Mouse (Mus musculus) heart, embryonic 11.5 days (tissue): ENCODE data around the gene Phf5a. TPM values are rescaled to one million over a fixed set of nuclear protein-coding genes. Genes with fewer than 3 reads are reported as not detected.
"Not testable (repeated sequence)": the region's sequence is repeated elsewhere in the genome, so short reads cannot be mapped to it uniquely, and the experiment has no call there.

Experiments
- ATAC-seq: fragments of 200-750 bp; cut with Nextera tagmentation; replicated peaks from 2 replicates; pipeline ENCODE4 v1.8.0; 2017; ENCODE audit warnings: moderate library complexity; ENCODE audit not compliant: insufficient number of reproducible peaks, low FRiP score, low TSS enrichment
- H3K27ac ChIP-seq: fragments of 300-500 bp; sonication (generic); 2 replicates; pipeline ENCODE4 v1.5.1; 2014; ENCODE audit warnings: mild to moderate bottlenecking, low read depth, low read length
- H3K27me3 ChIP-seq: fragments of 300-500 bp; sonication (generic); 2 replicates; pipeline ENCODE4 v1.6.1; 2014; ENCODE audit warnings: mild to moderate bottlenecking, low read length, mixed read lengths; ENCODE audit not compliant: control insufficient read depth, insufficient read depth
- H3K36me3 ChIP-seq: fragments of 300-500 bp; sonication (generic); 2 replicates; pipeline ENCODE4 v1.6.1; 2014; ENCODE audit warnings: mild to moderate bottlenecking, low read length, moderate library complexity, mixed read lengths; ENCODE audit not compliant: control insufficient read depth, insufficient read depth
- H3K4me1 ChIP-seq: fragments of 300-500 bp; sonication (generic); 2 replicates; pipeline ENCODE4 v1.6.1; 2014; ENCODE audit warnings: low read length; ENCODE audit not compliant: control insufficient read depth, insufficient read depth
- H3K4me2 ChIP-seq: fragments of 300-500 bp; sonication (generic); 2 replicates; pipeline ENCODE4 v1.6.1; 2014; ENCODE audit warnings: mild to moderate bottlenecking, moderate library complexity
- H3K4me3 ChIP-seq: fragments of 300-500 bp; sonication (generic); 2 replicates; pipeline ENCODE4 v1.5.1; 2014; ENCODE audit warnings: low read depth, low read length
- H3K9ac ChIP-seq: fragments of 300-500 bp; sonication (generic); 2 replicates; pipeline ENCODE4 v1.6.1; 2014; ENCODE audit warnings: mild to moderate bottlenecking, low read depth, low read length, moderate library complexity
- H3K9me3 ChIP-seq: fragments of 300-500 bp; sonication (generic); replicated peaks from 2 replicates; pipeline ENCODE4 v1.6.1; 2016; ENCODE audit warnings: low read length; ENCODE audit not compliant: control insufficient read depth
- WGBS: fragments of 180-500 bp; shearing (Covaris S2); extraction: QIAGEN DNeasy Blood & Tissue Kit; methylation state at CpG from one replicate; pipeline ENCODE4 v1.1.7; 2014; ENCODE audit not compliant: insufficient replicate concordance; 5-methylcytosine and 5-hydroxymethylcytosine counted together
- polyA plus RNA-seq: library from polyadenylated mRNA; unstranded; fragments of >200 nt; fragmentation: Nextera tagmentation; extraction: Ambion mirVana; gene quantifications from 2 replicates; pipeline ENCODE4 v1.2.1, GENCODE M21; 2014

Phf5a gene
- polyA plus RNA-seq, 1 experiment from 2014 or later: 131 TPM

GRCm38 (mm10) chr15:81912498-81912897 is 40.8 kb upstream of the Phf5a start:
- no peak overlapping the region for H3K4me3 ChIP-seq
- no peak overlapping the region for H3K9ac ChIP-seq
- H3K4me1 ChIP-seq: no peaks in the 10 kb centered on the region
- no peak for ATAC-seq
- H3K36me3 ChIP-seq: peaks cover 46% of the 10 kb centered on the region
- WGBS: 80% methylated on average over 2 of the region's 2 CpGs
- no peaks in the 10 kb centered on the region for H3K9me3 ChIP-seq
- no peak overlapping the region for H3K27ac ChIP-seq
- H3K27me3 ChIP-seq: no peaks in the 10 kb centered on the region
- H3K4me2 ChIP-seq: no peak overlapping the region

GRCm38 (mm10) chr15:81908767-81909166 is 37.1 kb upstream of the Phf5a start:
- 81% methylated on average over 4 of the region's 4 CpGs for WGBS
- not testable (repeated sequence) for ATAC-seq

GRCm38 (mm10) chr15:81907953-81908352 is 36.2 kb upstream of the Phf5a start:
- Histone ChIP-seq H3K4me2 (no peak overlapping the region), H3K4me1 (no peaks in the 10 kb centered on the region), H3K27me3 (no peaks in the 10 kb centered on the region), H3K9ac (no peak overlapping the region), H3K4me3 (no peak overlapping the region), H3K36me3 (peaks cover 46% of the 10 kb centered on the region), H3K27ac (no peak overlapping the region), H3K9me3 (no peaks in the 10 kb centered on the region)
- 90% methylated on average over 8 of the region's 8 CpGs for WGBS
- ATAC-seq: no peak

More at GRCm38 (mm10) chr15:81908767-81909166, 37.1 kb upstream of the Phf5a start:
- not testable (repeated sequence) for H3K9ac ChIP-seq, H3K9me3 ChIP-seq, H3K4me3 ChIP-seq, H3K4me2 ChIP-seq, H3K27ac ChIP-seq, H3K27me3 ChIP-seq, H3K4me1 ChIP-seq
- H3K36me3 ChIP-seq: peaks cover 49% of the 10 kb centered on the region

GRCm38 (mm10) chr15:81904939-81905338 is 33.2 kb upstream of the Phf5a start:
- ATAC-seq: no peak
- Histone ChIP-seq H3K9me3 (no peaks in the 10 kb centered on the region), H3K4me1 (no peaks in the 10 kb centered on the region), H3K9ac (no peak overlapping the region), H3K27me3 (no peaks in the 10 kb centered on the region), H3K27ac (no peak overlapping the region), H3K4me2 (no peak overlapping the region), H3K4me3 (no peak overlapping the region), H3K36me3 (peaks cover 54% of the 10 kb centered on the region)
- 31% methylated on average over 2 of the region's 2 CpGs for WGBS

- no peak overlapping the region for H3K4me2 ChIP-seq
Measured at GRCm38 (mm10) chr15:81898751-81899150, 27.0 kb upstream of the Phf5a start.

GRCm38 (mm10) chr15:81897607-81898285 is 26.0 kb upstream of the Phf5a start:
- peaks cover 39% of the 10 kb centered on the region for H3K36me3 ChIP-seq
- ATAC-seq: no peak

More at GRCm38 (mm10) chr15:81898751-81899150, 27.0 kb upstream of the Phf5a start:
- H3K9ac ChIP-seq: no peak overlapping the region
- no peaks in the 10 kb centered on the region for H3K27me3 ChIP-seq
- peaks cover 6% of the 10 kb centered on the region; the same call in 1 of the 2 replicates for H3K4me1 ChIP-seq
- H3K36me3 ChIP-seq: peaks cover 43% of the 10 kb centered on the region
- no peak for ATAC-seq
- H3K4me3 ChIP-seq: no peak overlapping the region
- no peak overlapping the region for H3K27ac ChIP-seq
- H3K9me3 ChIP-seq: no peaks in the 10 kb centered on the region
- WGBS: 82% methylated on average over 2 of the region's 2 CpGs

GRCm38 (mm10) chr15:81896407-81896806 is 24.7 kb upstream of the Phf5a start:
- no peaks in the 10 kb centered on the region for H3K27me3 ChIP-seq
- no peak for ATAC-seq
- 85% methylated on average over 2 of the region's 2 CpGs for WGBS
- peaks cover 6% of the 10 kb centered on the region; the same call in 1 of the 2 replicates for H3K4me1 ChIP-seq
- no peak overlapping the region for H3K4me2 ChIP-seq
- peaks cover 39% of the 10 kb centered on the region for H3K36me3 ChIP-seq
- no peak overlapping the region for H3K4me3 ChIP-seq
- H3K9ac ChIP-seq: no peak overlapping the region
- no peak overlapping the region for H3K27ac ChIP-seq
- H3K9me3 ChIP-seq: no peaks in the 10 kb centered on the region

More at GRCm38 (mm10) chr15:81897607-81898285, 26.0 kb upstream of the Phf5a start:
- Histone ChIP-seq H3K27me3 (no peaks in the 10 kb centered on the region), H3K4me2 (no peak overlapping the region), H3K4me1 (peaks cover 6% of the 10 kb centered on the region; the same call in 1 of the 2 replicates), H3K4me3 (no peak overlapping the region), H3K9me3 (no peaks in the 10 kb centered on the region), H3K27ac (no peak overlapping the region), H3K9ac (no peak overlapping the region)
- WGBS: 90% methylated on average over 5 of the region's 5 CpGs

- peaks cover 29% of the 10 kb centered on the region for H3K36me3 ChIP-seq
- no peak overlapping the region for H3K9ac ChIP-seq
- peaks cover 6% of the 10 kb centered on the region for H3K4me1 ChIP-seq
- H3K4me2 ChIP-seq: no peak overlapping the region
- H3K4me3 ChIP-seq: no peak overlapping the region
- no peaks in the 10 kb centered on the region for H3K27me3 ChIP-seq
- no peak overlapping the region for H3K27ac ChIP-seq
- 95% methylated on average over 1 of the region's 1 CpGs for WGBS
- no peak for ATAC-seq
- H3K9me3 ChIP-seq: no peaks in the 10 kb centered on the region
Measured at GRCm38 (mm10) chr15:81894002-81894401, 22.3 kb upstream of the Phf5a start.
